Mouse (Mus musculus): ENCODE measurements around the gene Mgat4a. TPM values are rescaled to one million over a fixed set of nuclear protein-coding genes. Genes with fewer than 3 reads are reported as not detected.

The Mgat4a gene
- 10 to 100 TPM in 1 of 2 experiments, 1 to 10 TPM in 1; 9.7 to 11.4 TPM for total RNA-seq (2021)
- long read RNA-seq, experiment 1, partial matches to known transcripts = 0 of 2 reads
- long read RNA-seq, experiment 1, other reads (novel, unspliced or antisense) = 2 of 2 reads
- long read RNA-seq, experiment 2, partial matches to known transcripts = 1 of 2 reads
- long read RNA-seq, experiment 2, other reads (novel, unspliced or antisense) = 1 of 2 reads

DNA sequence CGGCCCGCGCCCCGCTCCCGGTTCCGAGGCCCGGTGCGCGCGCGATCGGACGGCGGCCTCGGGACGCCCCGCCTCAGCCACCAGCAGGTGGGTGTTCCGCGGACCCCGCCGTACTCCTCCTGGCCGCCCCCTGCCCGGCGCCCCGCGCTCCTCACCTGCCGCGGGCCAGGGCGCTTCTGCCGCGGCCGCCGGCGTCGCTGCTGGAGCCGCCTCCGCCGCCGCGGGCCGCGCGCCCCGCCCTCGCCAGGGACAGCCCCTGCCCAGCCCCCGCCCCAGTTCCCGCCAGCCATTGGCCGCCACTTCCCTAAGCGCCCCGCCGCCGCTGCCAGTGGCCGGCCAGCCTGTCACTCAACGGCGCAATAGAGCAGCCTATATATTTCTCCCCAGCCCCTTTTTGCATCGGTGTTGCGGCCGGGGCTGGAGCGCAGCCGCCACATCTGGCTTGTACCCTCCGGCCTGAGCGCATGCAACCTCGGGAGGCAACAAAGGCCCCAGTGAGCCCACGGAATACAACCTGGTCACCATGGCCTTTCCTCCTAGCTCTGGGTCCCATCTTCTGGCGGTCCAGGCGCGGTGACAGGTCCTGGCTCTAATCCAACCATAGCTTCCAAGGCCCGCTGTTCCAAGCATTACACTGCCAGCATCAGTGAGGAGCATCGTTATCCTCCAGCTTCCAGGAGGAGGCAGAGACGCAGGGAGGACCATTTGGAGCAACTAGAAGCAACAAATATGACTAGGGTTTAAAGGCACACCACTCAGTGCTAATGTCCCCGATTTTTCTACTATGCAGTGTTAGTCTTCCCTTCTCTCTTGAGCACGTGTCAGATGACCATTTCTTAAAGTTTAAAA, at the start of gene Mgat4a:
Gene Mgat4a, minus strand, starts transcription at position 207 of the 849 bp plus-strand sequence.
- peak; percentile 95 for DNase-seq

DNA sequence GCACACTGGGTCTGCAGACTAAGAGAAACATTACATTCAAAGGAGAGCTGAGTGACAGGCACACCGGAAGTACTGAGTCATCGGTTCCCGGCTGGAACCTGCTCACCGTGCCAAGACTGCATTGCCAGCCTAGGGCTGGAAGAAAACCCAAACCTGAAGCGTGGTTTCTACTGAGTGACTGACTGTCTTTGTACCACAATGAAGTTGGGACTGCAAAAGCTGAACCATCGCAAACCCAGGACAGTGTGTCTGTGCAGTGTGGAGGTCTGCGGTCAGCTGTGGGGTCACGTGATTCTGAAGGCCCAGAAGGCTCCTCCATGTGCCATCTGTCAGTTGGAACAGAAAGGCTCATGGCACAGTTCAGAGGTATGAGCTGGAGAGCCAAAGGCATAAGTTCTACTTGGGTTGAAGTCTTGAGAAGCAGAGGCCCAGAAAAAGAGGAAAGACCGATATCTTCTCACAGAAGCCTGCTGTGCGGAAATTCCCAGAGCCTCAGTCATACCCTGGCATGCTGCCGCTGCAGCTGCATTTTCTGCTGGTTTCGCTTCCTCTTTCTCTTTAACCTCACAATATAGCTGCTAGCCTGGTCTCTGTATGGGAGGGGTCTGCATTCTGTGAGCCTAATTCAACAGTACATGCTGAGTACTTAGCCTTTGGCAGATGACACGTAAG, 45.1 kb upstream of the Mgat4a start:
- DNase-seq = peak; percentile 53

DNA sequence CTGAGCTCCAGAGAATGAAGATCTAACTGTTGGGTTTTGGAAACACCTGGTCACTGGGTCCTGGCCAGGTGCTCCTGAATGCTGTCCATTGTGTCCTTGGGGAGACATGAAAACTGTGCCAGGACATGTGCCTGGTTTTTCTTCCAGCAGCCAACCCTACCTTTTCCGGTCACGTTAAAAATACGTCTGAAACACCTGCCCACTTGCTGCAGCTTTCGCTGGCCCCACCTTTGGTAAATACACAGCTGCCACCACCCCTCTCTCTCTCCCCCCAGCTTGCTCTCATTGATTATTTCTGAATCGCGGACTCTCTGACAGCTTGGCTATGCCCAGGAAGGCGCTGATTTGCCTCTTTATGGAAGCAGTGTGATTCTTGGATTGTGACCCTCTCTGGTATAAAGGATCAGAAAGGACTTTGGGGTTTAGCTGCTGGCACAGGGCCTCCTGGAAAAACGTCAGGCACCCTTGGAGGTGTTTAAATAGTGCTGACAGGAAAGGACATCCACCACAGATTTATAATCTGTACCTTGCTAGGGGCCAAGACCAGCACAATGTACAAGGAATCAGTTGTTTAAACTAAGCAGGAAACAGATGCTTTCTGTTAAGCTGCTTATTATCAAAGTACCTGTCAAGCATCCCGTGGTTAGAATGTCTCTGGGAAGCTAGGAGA, 43.1 kb upstream of the Mgat4a start:
- DNase-seq = no peak

DNA sequence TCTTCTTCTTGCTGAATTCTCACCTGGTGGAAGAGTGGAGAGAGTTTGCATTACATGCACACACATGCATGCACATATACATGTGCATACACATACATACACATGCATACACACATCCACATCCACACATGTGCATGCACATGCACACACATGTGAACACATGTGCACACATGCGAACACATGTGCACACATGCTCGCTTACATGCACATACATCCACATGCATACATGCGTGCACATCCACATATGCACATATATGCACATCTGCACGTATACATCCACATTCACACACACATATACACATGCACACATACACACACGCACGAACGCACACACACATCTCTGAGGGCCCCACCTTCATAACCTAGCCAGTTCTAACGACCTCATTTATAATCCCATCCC, 42.4 kb upstream of the Mgat4a start:
- no peak for DNase-seq

DNA sequence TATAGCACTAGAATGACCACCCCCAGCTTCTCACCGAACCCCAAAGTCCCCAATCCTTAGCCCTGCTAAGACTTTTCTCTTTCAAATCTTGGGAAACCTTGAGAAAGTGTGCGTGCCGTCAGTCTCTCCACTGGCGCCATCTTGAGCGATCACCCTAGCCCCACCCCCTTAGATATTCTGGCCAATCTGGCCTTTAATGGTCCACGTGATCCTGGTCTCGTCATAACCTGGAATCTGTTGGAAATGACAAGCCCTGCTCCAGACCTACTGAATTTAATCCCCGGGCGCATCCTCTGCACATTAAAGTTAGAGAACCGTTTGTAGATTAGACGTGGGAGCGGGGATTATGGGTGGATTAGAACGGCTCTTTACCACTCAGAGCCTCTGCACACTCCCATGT, 38.9 kb upstream of the Mgat4a start:
- no peak for DNase-seq

DNA sequence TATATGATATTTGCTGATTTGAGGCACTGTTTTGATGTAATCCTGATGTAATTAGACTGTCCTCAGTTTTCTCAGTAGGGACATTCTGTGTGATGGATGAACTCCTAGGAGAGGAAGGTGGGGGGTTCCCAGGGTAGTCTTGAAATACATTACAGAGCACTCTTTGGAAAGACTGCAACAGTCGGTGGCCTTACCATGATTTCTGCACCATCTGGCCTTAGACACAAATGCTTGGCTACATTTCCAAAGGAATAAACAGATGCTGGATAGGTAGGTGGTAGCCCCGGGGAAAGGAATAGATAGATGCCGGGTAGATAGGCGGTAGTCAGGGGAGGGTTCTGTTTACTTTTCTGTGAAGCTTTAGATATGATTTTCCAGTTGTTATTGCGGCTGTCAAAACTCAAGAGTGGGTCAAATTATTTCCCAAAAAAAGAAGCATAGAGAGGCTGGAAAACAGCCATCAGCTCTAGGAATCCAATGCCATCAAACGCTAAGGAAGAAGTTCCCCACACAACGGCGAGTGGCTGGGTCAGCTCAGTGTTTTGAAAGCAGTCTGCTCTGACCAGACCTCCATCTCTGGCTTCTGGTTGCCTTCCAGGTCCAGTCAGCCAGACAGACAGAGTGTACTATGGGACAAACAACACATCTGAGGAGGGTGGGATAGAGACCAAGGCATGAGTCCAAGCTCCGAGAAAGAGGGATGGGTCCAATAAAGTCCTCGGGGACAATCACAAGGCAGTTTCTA, 31.9 kb upstream of the Mgat4a start:
- no peak for DNase-seq

DNA sequence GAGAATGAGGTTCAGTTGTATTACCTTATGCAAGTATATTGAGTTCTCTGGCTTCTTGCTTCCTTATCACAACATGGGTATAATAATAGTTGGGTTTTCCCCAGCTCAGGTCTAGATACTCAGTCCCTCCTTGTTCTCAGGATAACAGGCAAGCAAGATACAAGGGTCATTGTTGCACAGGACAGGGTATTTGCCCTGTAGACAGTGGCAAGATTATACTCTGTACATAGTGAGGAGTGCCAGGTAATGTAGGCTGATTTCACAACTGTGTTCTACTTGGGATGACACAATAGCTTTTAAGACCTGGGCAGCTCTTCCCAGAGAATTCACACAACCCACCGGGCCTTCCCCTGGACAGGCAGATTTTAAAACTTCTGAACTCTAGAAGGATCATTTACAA, 27.6 kb upstream of the Mgat4a start:
- DNase-seq = no peak

DNA sequence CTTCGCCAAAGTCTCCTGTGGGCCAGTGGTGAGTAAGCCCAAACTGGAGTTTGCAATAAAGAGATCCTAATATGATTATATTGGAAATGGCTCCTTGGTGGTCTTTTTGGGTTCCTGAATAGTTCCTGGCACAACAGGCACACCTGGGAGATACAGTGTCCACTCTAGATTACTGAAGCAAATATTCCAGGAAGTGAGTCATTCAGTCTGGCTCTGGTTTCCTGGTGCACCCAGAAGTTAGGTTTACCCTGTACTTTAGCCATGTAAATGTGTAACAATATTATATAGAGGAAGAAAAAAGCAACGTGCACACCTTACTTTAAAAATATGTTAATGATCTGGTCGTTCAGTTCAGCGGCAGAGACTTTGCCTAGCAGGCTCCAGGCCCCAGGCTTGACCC, 25.9 kb upstream of the Mgat4a start:
- DNase-seq = no peak

DNA sequence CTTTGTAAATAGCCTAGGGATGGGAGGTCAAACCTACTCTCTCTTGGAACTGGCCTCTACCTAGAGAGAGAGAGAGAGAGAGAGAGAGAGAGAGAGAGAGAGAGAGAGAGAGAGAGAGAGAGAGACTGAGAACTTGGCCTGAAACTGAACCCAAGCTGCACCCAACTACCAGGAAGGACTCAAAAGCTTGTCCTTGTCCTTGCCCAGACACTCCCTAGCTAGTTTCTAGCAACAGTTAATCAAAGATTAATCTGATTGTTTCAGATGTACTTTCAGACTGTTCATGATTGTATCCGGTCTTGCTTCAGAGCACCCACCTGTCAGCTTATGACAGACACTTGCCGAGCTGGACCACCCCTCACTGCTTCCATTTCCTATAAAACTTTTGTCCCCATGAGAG, 25.5 kb upstream of the Mgat4a start:
- DNase-seq = no peak

DNA sequence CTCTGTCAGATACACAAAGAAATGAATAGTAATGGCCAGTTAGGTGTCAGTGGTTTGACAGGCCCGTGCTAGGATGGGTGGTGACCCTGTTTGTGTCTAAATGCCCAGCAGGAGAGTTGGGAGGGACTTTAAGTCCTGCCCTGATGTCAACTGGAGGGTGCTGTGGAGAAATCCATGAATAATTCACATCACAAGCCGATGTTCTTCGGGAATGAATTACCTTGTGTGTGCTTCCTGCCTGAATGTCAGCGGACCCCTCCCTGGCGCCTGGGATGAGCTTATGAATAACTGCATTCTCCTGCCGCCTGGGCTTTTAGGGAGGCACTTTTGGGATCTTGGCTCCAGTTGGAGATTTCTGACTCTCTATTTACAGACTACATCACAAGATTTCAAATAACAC, 24.6 kb upstream of the Mgat4a start:
- DNase-seq = no peak

DNA sequence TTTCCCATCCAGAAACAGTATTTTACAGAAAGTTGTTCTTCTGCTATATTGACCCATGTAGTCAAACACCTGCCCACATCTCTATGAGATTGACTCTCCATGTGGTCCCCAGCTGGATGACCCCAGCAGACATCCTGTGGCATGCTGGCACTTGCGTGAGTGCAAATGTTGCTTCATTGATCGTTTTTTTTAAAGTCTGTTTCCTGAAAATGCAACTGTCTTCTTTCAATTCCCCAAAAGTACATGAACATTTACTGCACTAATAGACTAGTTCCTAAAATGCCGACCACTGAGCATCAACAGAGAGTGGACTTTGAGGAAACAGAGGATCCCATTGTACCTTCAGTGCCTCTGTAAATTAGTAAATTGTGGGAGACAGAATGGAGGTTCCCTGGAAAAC, 21.1 kb upstream of the Mgat4a start:
- no peak for DNase-seq

DNA sequence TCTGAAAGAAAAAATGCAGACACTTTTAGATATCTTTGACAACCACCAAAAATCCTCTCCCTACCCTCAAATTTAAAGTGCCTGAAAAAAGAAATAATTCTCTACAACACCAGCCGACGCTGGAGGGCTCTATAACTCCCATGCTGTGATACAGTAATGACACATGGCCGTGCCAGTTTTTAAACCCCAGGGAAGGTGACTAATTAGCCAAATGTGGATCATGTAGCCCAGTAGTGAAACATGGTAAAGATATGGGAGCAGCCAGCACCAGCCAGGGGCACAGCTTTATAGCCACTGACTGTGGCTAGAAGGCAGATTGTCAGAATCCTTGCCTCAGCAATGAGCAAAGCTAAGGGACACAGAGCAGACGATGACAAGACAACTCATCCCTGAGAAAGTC, 19.5 kb upstream of the Mgat4a start:
- no peak for DNase-seq

DNA sequence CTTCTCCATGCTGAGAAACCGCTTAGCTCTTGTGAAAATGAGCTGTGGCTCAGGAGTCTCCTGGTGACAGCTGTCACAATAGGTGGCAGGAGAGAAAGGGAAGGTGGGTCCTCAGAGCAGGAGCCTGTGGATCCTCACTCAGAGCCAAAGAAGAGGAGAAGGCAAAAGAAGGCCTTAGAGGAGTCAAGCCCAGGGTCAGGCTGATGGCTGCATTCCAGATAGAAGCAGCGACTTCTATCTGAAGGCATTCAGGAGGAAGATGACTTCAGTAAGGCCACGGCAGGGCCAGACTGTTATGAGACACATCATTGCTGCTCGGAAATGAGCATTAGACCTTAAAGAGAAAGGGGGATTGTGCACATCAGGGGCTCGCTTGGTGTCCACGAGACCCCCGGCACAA, 11.2 kb upstream of the Mgat4a start:
- DNase-seq = peak; percentile 13

DNA sequence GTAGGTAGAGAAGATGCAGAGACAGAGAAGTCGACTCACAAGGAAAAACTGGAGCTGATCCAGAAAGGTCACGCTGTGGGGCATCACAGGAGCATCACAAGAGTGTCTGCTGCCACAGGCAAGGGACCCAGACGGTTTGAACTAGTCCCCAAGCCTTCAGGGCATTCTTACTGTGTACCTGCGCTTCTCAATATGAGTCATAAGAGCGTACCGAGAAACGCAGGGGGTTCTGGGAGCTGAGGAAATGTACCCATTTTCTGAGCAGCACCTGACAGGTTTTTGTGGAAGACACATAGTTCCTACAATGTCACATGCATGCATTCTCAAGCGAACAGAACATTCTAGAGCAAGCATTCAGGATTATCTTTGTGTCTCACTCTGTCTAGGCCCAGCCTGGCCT, 8.7 kb upstream of the Mgat4a start:
- no peak for DNase-seq

DNA sequence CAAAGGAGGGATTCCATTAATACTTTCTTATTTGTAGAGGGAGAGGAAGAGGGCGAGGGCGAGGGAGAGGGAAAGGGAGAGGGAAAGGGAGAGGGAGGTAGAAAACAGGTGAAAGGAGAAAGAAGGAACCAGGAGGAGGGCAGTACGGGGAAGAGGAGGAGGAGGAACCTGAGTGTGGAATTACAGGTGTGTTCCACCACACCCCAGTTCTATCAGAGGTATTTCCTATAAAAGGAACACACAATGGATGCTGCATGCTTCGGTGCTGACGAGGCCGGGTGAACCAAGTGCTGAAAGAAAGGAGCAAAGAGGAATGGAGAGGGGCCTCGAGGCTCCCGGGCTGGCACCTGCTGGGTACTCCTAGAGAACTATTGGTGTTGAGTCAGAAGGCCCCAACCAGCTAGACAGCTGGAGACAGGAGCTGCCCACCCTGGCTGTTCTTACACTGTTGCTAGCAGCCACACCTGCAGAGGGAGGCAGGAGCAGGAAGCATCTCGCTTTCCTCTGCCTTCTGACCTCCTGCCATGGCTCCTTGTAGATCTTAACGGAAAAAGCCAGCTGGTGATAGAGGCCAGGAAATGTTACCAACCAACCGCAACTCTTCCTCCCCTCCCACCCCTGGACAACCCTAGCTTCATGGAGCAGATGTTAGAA, 5.7 kb upstream of the Mgat4a start:
- no peak for DNase-seq

DNA sequence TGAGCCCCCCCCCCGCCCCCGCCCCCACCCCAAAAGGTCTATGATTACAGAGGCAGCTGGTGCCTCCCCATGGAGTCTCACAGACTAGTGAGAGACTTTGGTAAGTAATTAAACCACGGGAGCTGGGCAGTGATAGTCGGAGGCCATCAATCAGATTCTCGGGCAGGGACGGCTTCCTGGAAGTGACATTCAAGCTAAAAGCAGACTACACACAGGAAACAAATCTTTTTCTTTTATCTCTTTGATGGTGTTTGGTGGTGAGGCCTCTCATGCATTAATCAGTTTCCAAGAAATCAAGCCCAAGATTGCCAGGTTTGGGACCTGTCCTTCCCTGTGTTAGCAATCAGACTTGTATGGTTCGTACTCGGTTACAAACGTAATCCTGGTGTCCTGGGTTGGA, 3.4 kb upstream of the Mgat4a start:
- no peak for DNase-seq

DNA sequence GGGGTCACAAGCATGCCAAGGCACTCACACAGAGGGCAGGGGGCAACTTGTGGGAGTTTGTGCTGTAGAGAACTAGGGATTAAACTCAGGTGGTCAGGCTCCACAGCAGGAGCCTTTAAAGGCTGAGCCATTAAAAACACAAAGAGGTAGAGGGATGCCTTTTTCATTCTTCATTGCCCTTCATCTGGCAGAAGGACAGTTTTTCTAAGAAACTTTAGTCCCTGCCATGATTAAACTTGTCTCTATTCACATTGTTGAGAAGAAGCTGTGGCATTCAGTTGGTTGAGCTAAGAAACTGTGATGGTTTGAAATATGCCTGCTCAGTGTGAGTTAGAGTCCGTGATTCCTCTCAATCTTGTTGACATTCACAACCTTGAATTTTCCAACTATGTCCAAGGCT, 2.2 kb upstream of the Mgat4a start:
- no peak for DNase-seq

DNA sequence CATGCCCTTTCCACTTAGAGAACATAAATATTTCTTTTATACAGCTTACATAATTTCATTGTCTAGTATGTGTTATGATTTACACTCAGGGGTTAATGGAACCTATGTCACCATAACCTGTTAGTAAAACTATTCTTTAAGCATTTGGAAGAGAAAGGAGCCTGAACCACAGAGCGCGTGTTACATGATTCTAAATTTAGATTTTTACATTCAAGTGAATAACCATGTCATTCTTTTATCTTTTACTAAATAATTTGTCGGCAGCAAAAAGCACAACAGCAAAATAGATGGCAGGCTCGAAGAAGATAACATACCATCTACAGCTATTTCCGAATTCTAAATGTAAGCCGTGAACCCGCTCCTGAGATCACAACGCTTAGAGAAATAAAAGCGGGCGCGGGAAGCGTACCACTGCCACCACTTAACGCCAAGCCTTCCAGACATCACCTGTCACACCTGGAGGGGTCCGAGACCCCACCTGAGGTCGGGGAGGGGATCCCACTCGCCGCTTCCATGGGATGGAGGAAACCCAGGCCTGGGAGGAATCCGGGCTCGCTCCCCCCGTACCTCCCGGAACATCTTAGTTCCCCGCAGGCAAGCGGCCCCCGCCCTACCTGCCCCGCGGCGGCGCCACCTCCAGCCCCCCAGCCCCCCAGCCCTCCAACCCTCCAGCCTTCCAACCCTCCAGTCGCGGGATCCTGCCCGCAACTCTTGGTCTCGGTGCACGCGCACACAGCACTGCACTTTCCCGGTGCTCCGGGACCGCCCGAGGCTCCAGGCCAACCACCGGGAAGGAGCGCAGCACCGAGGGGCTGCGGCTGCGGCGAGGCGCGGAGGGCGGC, 627 bp downstream of the Mgat4a start:
- no peak for DNase-seq

DNA sequence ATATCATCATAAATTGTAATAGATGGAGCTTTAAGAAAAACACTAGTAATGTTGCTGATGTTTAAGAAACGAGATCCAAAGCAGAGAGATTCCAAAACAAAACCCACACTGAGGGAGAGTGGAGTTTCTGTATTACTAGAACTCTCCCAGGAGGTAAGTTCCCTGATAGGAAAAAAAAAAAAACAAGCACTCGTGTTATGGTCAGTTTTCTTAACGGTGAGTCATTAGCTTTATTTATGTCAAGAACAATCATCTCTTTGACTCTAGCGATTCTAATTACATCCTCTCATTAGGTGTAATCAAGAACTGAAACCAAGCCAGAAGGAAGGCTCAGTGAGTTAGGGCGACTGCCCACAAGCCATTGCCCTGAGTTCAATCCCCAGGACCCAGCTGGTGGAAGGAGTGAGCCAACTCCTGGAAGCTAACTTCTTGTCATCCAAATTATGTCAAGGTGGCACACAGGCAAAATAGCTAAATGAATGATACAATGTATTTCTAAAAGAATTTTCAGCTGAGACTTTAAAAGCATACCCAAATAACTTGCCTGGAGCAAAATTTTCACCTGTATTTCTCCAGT, 6.2 kb downstream of the Mgat4a start:
- DNase-seq = no peak

DNA sequence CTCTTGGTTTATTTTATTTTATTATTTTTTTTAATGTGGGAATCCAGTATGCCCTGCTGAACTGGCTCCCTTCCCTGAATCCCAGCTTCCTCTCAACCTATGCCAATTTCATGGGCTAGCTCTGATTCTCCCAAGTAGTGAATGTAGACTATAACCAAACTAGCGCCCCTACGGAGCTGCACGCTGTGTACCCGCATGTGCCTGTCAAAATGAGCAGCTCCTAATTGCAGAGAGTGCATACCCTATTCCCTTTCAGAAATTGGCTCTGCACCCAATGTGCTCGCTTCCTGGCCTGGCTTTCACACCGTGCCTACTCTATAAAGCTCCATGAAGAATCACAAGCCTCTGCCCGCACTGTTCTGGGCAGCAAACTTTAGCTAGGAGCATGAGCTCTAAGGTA, 7.6 kb downstream of the Mgat4a start:
- DNase-seq = no peak

DNA sequence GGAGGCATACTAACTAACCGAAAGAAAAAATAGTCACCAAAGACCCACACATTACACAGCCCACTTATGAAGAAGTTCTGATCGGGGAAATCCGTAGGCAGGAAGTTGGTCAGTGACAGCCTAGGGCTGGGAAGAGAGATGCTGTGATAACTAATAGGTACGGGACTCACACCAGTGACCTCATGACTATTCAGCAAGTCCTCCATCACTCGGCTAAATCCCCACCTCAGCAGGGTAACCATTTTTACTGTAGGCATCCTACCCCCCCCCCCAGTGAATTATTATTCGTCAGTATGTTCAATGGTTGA, 8.3 kb downstream of the Mgat4a start:
- no peak for DNase-seq

Data from adrenal gland, postnatal 10 days (tissue).